Mouse (Mus musculus): ENCODE results near the gene Gm20767.
"Not testable (repeated sequence)": the region's sequence is repeated elsewhere in the genome, so short reads cannot be mapped to it uniquely, and the experiment has no call there.

Gm20767 gene

DNA sequence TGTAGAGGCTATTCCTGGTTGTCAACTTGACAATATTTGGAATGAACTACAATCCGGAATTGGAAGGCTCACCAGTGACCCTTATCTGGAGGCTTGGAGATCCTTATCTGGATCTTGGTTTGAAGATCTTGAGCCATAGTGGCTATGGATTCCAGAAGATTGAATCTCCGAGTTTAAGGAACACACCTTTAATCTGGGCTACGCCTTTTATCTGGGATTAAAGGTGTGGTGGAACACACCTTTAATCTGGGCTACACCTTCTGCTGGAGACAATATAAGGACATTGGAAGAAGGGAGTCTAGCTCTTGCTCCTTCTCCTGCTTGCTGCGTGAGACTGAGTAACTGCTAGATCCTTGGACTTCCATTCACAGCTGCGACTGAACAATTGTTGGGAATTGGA, at the start of gene Gm20767:
Gene Gm20767, plus strand, starts transcription at position 301 of the 400 bp plus-strand sequence.
- DNase-seq (ENCODE audit: low spot score) = not testable (repeated sequence)

DNA sequence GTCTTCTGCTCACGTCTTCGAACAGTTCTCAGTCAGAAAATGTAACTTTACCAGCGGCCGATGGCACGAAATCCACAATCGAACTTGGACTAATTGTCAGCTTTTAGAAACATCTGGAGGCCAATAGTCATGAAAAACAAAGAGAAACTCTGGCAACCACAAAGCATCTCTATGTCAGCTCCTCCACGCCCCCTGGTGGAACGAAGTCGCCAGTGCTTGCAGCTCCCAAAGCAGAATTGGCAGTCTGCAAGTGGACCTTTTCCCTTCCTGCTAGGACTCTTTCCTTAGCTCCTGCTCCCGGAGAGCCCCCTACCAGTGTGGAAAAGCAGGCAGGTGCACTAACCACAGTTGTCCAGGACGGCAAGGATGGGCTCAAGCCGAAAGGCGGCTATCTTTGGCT, 47.1 kb upstream of the Gm20767 start:
- DNase-seq (ENCODE audit: low spot score) = not testable (repeated sequence)

DNA sequence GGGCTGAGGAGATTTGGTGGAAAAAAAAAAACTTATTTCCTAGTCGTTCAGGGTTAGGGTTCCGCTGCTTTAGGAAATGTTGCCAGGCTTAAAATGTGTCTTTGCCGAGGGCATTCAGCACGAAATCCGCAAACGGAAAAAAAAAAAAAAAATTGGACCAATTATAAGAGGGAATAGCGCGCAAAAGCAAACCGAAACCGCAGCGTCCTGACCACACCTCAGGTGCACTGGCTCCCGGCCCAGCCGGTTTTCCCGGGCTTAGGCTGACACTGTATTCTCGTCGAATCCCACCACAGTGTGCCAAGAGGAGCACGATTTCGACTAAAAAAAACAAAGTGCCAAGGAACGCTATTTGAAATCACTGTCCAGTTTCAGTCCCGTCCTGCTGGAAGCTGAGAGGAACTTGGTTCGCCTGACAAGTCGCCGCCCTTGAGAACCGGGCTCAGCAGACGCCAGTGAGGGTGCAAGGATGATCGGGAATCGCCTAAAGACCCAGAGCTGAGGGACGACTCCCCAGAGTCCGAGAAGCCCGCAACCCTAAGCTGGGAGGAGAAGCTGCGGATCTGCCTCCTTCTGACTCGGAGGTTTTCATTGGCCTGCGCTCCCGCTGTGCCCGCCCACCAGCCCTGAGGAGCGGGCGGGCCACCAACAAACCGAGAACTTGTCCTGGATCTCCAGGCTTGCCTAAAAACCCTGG, 43.7 kb upstream of the Gm20767 start:
- not testable (repeated sequence) for DNase-seq (ENCODE audit: low spot score)

DNA sequence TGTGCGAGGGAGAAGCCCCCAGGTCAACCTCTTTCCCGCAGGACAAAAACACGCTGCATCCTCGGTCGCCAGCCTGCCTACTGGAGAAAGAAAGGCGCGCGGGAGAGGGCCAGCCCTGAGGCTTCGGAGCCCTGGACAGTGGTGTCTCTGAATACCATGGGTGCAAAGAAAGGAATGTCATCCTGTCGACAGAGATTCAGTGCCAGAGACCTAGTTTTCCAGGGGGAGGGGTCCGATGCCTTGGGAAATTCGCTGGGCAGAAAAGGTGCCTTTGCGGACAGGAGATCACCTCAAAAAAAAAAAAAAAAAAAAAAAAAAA, 43.1 kb upstream of the Gm20767 start:
- DNase-seq (ENCODE audit: low spot score) = not testable (repeated sequence)

DNA sequence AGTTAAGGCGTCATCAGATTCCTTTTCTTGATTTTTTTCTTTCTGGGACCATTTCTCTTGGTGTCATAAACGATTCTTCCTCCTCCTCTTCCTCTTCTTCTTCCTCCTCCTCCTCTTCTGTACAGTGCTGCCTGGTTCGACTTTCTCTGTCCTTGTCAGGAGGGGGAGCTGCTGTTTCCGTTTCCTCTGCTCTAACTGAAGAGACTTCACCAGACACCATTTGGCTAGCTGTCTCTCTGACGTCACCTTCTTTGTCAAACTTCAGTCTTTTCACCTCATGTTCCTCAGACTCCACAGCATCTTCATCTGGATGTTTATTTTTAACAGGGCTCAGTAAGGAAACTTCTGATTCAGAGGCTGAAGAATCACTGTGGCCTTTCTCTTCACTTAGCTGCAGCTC, 40.7 kb upstream of the Gm20767 start:
- not testable (repeated sequence) for DNase-seq (ENCODE audit: low spot score)

DNA sequence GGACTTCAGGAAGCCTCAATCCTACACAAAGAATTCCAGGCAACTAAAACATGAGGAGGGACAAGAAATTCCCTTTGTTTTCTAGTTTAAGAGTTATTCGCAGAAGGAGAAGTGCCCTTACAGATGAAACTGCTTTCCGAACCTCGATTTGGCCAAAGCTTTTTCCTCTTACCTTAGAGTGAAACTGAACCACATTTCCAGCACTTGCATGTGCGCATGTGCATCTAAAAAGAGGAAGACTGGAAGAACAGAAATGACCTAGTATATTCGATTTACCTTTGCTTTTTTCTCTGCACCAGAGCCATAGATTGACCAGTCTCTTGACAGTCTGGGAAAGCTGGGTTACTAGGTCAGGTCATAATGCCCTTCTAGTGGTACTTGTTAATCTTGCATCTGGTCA, 33.5 kb upstream of the Gm20767 start:
- not testable (repeated sequence) for DNase-seq (ENCODE audit: low spot score)

DNA sequence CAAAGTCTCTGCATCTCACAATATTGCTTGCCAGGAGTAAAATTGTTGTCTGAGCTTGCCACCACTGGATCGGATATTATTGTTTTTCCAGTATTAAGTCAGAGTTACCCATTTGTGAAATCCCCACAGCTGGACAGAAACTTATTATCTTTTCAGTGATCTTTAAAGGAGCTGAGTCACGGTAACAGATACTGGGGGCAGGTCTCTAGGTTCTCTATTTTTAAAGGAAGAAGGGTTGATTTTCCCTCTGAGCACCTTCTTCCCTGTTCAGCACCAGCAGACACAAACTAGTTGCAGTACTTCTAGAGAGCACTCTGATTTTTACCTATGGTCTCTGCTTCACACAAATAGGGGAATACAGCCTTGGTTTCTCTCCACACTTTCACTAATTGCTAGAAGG, 33.0 kb upstream of the Gm20767 start:
- DNase-seq (ENCODE audit: low spot score) = not testable (repeated sequence)

DNA sequence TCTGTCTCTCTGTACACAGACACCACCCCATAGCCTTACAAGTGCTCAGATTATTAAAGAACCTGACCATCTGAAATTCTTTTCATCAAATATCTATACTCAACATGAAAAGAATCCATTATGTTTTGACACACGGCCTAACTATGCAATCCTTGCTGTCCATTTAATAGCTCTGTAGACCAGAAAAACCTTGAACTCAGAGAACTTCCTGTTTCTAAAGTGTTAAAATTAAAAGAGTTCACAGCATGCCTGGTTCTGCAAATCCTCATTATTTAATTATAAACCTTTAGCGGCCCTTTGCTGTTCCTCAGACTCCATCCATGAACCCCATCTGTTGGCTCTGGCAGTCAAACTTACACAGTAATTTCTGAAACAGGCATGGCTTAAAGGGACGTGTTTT, 2.3 kb downstream of the Gm20767 start:
- DNase-seq (ENCODE audit: low spot score) = not testable (repeated sequence)

DNA sequence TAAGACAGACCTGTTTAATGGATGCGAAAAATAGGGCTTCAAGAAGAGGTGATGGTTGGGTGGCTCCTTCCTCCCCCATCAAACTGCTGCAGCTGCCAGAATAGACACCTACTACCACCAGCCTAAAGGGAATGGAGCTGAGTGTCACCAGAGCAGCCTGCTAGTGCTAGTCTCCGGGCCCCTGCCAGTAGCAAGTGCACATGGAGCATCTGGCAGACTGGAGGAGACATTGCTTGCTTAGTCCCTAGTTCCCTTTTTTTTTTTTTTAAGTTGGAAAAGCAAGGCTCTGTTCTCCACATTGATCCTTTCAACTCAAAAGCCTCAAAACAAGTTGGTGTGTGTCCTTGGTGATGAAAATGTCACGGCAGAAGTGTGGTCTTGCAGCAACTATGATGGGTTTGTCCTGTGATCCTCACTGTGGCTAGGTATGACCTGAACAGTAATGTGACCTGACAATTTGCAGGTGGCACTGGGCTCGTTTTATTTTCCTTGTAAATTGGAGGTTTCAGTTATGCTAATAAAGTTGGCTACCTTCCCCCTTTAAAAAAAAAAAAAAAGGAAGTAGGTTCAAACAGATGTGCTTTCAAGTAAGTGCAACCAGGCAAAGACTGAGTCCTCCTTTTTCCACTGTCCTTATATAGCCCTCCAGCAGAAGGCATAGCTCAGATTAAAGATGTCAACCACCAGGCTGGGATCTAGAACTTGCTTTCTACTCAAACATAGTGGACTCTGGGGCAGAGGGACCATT, 9.8 kb downstream of the Gm20767 start:
- DNase-seq (ENCODE audit: low spot score) = not testable (repeated sequence)

DNA sequence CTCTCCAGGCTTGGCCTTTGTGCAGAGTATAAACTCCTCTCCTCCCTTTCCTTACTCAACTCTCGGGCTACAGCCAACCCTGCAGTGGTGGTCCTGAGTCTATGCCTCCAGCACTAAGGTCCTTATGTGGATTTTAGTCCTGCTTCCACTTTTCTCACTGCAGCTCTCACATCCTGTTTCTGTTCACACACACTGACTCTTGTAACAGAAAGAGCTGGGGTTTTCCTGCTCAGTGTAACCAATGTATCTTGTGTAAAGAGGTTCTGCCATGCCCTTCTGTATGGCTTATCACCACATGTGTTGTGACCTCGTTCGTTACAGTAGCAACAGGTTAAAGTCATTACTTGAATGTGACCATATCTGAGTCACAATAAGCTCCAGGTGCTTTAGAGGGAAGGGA, 10.5 kb downstream of the Gm20767 start:
- DNase-seq (ENCODE audit: low spot score) = not testable (repeated sequence)

DNA sequence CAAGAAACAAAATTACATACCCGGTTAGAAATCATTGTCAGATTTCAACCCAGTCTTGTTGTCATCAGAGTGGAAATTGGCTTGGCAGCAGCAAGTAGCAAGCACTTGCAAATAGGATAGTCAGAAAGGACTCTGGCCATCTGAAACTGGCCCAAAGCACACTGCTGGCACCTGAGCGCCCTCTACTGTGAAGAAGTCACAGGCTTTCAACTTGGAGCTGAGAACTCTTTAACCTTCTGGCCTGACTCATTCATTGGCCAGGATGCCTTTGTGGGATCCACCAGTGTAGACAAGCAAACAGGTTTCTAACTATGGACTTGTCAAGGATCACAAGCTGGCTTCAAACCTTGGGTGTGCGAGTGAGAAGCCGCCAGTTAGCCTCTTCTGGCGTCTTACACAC, 28.3 kb downstream of the Gm20767 start:
- not testable (repeated sequence) for DNase-seq (ENCODE audit: low spot score)

DNA sequence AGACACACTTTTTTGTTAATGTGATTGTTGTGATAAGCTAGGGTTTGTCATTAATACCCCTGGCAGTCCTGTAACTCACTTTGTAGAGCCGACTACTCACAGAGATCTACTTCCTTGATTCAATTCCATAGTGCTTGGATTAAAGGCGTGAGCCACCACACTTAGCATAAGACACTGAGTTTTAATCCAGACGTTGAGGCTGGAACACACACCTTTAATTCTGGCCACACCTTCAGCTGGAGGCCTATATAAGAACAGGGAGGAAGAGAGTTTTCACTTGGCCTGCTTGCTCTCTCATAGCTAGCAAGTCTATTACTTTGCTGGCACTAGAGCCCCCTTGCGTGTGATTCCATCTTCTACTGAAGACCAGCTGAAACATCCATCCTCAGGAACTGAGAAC, 32.1 kb downstream of the Gm20767 start, which contains the start of gene Gm21818:
Gene Gm21818, plus strand, starts transcription at position 301 of the 400 bp plus-strand sequence.
- not testable (repeated sequence) for DNase-seq (ENCODE audit: low spot score)

DNA sequence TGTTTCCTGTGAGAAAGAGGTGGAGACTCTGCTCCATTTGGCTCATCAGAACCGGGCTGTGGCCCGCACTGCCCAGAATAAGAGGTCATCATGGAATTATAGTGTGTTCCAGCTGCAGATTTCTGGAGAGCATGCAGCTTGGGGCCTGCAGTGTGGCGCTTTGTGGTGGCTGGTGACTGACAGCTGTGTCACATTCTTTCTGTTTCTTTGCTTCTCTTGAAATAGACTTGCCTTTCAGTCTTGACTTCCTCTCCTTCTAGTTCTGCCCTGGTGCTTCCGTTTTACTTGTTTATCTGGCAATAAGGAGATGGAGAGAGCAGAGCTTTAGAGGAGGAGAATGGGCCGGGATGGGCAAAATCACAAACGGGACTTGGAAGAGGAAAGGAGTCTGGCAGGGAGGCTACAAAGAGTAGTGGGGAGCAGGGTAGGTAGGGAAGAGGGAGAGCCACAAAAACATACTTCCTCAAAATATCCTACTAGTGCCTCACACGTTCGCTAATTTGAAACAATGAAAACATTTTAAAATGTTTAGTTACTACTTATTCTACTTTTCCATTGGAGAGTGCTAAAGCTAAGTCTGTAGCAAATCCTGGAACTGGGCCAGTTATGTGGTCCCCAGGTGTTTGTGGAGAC, 56.3 kb downstream of the Gm20767 start:
- not testable (repeated sequence) for DNase-seq (ENCODE audit: low spot score)
